Mouse (Mus musculus) lung, postnatal 0 days (tissue): ENCODE results near the gene Rimkla.

Source experiments
- CTCF ChIP-seq: IDR thresholded peaks from 2 replicates; pipeline ENCODE4 v1.5.1; 2016; ENCODE audit warnings: antibody characterized with exemption, mild to moderate bottlenecking
- EP300 ChIP-seq: IDR thresholded peaks from 2 replicates; pipeline ENCODE4 v1.6.1; 2016; ENCODE audit warnings: antibody characterized with exemption, mild to moderate bottlenecking, control low read depth

DNA sequence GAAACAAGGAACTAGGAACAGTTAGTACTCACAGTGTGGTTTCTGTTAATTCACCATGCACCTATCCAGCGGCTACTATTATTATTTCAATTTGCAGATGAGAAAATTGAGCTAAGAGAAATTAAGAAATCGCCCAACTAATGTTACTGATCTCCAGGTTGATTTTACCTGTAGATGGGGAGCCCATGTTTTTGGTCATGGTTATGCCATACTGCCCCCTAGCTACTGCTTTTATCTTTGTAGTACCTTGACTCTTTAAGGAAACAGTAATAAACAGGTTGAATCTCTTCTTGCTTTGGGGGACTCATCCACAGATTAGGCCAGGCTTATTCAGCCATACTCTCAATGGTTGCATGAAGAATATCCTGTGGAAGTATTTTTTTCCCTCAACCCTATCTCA is 39.4 kb upstream of the Rimkla start:
- TF ChIP-seq CTCF (peak; percentile 60), EP300 (no peak)
